Mouse (Mus musculus): ENCODE measurements at regions not wholly inside any gene's neighbourhood (a gene's known extent, or its start where the extent isn't known, plus 50 kb on each side); places are given as distances from the start of the nearest gene placed in this dataset.

DNA sequence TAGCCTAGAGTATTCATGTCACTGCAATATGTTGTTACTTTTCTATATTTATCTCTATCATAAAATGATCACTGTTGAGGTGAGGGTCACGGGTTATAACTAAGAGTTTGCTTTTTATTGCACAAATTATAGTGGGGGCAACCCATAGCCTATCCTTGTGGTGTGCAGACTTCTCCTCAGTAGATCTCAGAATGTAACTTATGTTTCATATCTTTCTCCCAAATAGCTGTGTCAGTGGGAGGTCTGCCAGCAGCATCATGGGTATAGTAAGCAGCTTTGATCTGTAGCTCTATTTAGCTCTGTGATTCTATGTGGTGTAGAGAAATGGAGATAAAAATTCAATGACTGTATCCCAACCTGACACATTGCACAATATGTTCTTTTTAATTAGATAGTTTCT is 641.9 kb downstream of the Dok5 start:
- TF ChIP-seq SMC3 (IDR thresholded peaks at IDR 0.05; ENCODE audit: low read depth, low read length) (no peak), CTCF (conservative IDR thresholded peaks at IDR 0.05 in 1 of 2, IDR thresholded peaks at IDR 0.05 in 1 of 2; ENCODE audit: low read depth in 2 of 2, low read length in 2 of 2) (no peak), ZNF384 (IDR thresholded peaks at IDR 0.05; ENCODE audit: low read depth, low read length) (no peak), ZC3H11A (IDR thresholded peaks at IDR 0.05; ENCODE audit: low read depth, low read length) (no peak), BHLHE40 (IDR thresholded peaks at IDR 0.05; ENCODE audit: low read depth, low read length) (no peak), ZMIZ1 (IDR thresholded peaks at IDR 0.05; ENCODE audit: low read depth, low read length) (no peak), MAX (IDR thresholded peaks at IDR 0.05; ENCODE audit: low read length) (no peak), HCFC1 (IDR thresholded peaks at IDR 0.05; ENCODE audit: low read depth, low read length) (no peak), POLR2A (IDR thresholded peaks at IDR 0.05; ENCODE audit: low read depth, low read length) (no peak), ETS1 (conservative IDR thresholded peaks at IDR 0.05; ENCODE audit: low read depth, low read length) (no peak), SIN3A (IDR thresholded peaks at IDR 0.05; ENCODE audit: low read length) (no peak), POLR2AphosphoS2 (IDR thresholded peaks at IDR 0.05; ENCODE audit: low read depth, low read length) (no peak), MEF2A (IDR thresholded peaks at IDR 0.05; ENCODE audit: borderline replicate concordance, low read depth, low read length) (no peak)

Measured in CH12.LX (cell line).